Mouse (Mus musculus) urinary bladder, postnatal 36 days (tissue): ENCODE measurements at regions not wholly inside any gene's neighbourhood (a gene's known extent, or its start where the extent isn't known, plus 50 kb on each side); places are given as distances from the start of the nearest gene placed in this dataset.

Experiments used
- DNase-seq, 2 experiments: peaks; one replicate each; pipeline ENCODE4 v3.0.0; 2022; ENCODE audit warnings: low spot score in 2 of 2, mixed read lengths in 1 of 2

- peak; percentile 31 to 34 for DNase-seq
Measured at GRCm38 (mm10) chr17:62415152-62415551, 466.0 kb downstream of the Efna5 start.

DNA sequence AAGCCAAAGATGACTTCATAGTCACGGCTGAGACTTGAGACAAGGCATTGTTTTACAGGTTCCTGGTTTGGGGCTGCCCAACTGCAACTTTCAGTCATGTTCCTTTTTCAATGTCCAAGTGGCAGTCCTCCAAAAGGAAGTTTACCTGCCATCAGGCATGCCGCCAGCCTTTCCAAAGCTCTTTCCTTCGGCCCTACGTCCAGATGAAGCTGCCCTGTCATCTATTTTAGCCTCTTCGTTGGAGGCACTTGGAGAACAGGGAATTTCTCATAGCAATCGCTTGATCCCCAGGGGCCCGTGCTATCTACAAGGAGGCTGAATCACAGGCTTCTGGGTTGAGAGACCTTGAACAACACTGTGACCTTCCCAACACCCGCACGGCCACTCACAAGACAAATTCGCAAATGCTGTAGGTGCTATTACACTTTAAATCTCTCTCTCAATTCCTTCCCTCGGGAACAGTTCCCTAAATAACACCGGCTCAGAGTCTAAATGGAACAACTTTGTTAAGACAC is 468.4 kb downstream of the Efna5 start:
- no peak for DNase-seq

DNA sequence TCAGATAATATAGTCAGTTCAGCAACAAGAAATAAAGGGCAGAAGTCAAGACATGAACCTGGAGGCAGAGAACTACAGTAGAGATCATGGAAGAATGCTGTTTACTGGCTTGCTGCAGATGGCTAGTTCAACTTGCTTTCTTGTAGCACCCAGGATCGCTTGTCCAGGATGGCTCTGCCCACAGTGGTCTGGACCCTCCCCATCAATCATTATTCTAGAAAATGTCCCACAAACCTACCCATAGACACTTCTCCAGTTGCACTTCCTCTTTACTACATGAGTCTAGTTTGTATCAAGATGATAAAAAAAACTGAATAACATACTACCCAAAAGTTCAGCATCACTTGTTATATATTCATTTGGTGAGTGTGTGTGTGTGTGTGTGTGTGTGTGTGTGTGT is 477.4 kb downstream of the Efna5 start:
- DNase-seq = no peak

- DNase-seq = no peak
Measured at GRCm38 (mm10) chr17:62393355-62394006, 487.6 kb downstream of the Efna5 start.

- no peak for DNase-seq
Measured at GRCm38 (mm10) chr17:62384053-62384452, 497.1 kb downstream of the Efna5 start.

DNA sequence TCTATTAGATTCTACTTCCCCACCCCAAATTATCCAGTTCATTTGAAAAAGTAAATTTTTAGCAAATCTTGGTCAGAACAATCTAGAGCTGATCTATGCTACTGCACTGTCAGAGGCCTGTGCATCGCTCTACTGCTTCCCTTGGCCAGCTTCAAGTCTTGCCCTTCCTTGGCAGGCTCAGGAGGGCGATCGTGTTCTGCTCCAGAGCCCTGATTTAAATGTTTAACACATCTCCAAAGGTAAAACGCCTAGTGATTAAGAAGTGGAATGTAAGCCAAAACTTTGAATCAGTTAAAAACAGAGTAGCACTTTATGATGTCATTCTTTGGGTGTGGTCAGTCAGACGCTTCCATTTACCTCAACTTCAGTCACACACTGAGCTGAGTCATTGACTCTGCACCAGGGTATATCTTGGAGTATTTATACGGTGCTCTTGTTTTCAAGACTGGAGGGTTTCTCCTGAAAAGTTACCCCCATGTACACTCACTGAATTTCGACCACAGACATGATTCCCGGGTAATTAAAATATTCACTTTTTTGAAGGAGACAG is 502.2 kb downstream of the Efna5 start:
- DNase-seq = no peak

DNA sequence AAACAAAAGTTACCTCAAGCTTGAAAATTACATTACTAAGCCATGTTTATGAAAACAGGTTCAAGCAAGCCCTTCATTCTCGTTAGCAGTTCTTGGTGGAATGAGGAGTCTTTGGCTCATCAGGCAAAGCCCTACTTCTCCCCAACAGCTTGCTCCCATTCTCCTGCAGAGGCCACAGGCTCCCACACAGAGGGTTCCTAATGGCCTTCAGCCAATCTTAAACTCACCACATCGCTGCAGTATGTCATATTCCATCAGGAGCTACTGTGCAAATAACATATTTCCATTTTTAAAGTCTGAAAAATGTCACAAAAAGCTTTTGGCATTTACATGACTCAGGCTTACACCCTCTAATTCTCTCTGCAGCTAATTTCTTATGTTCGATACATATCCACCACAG is 512.0 kb downstream of the Efna5 start:
- DNase-seq = no peak

DNA sequence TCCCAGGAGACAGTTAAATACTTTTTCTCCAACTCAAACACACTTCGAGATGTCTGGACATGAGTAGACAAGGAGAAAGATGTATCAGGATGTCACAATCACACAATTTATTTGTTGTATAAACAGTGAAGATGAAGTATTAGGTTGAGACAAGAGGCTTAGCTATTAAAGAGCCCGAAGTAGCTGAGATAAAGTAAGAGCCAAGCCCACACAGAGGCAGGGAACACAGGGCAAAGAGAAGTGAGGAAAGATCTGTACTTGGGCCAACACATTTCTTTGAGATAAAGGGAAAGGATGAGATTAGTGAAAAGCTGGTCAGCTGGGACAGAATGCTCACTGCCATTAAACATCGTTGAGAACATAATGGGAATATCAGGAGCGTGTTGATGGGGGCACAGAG is 513.2 kb downstream of the Efna5 start:
- no peak for DNase-seq

GRCm38 (mm10) chr17:62358323-62358722 is 522.8 kb downstream of the Efna5 start:
- no peak for DNase-seq

DNA sequence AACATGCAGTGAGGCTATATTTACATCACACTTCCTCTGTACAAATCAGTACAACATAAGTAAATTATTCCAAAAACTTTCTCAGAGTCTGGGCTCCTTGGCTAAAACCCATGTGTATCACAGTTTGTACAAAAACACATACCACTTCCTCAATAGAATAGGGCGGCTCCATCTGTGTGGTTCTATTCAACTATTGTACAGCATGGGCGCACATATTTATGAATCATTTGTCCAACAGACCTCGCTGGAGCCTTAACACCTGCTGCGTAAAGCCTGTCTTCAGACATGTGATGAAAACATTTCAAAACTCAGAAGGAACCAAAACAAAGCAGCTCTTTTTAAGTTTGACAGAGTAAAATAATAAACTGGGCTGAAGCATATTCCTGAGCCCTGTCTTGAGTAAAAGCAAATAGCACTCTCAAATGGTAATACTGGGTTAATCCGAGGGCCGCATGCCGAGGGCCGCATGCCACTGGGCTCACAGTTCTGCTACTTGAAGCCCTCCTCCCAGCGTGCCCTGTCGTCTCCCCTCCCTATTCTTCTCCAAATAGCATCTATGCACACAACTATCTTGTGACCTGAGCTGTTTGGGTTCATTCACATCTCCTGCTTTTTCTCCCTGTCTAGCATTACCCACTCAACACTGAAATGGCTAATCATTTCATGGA is 543.1 kb downstream of the Efna5 start:
- DNase-seq = no peak

- DNase-seq = no peak
Measured at GRCm38 (mm10) chr17:62330226-62330625, 550.9 kb downstream of the Efna5 start.

- no peak for DNase-seq
Measured at GRCm38 (mm10) chr17:62326844-62327243, 554.3 kb downstream of the Efna5 start.

DNA sequence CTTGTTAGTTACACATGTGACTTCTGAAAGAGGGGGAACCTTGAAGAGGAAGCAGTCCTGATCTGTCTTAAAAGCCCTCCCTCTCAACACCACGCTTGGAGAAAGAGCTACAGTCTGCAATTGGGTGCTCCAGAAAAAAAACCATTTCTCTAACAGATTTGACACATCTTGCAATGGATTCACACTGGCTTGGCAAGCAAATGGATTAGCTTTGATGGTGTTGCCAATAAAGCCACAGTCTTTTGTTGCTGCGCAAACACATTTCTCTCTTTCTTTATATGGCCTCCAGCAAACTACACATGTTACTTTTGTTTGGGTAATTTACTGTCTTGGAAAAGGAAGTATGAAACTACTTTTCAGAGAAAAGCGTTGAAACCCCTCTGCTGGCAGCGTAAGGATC is 562.1 kb downstream of the Efna5 start:
- no peak for DNase-seq

GRCm38 (mm10) chr17:62310059-62310458 is 571.1 kb downstream of the Efna5 start:
- no peak for DNase-seq

GRCm38 (mm10) chr17:62307111-62307510 is 574.0 kb downstream of the Efna5 start:
- DNase-seq = no peak

DNA sequence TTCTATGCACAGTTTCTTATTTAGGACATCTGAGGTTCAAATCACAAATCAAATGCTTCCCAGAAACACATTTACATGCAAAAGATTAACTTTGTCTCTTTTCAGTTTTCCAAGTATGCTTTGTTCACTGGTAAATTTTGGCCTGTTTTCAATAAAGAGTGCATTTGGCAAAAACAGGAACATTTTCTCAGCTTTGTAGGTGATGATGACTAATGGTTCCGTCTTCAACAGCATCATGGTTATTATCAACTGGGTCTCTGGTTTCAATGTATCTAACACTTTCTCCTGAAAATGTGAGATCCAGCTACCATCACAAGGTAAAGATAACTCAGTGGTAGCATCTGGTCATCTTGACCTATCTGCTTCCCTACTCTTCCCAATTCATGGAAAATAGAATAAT is 574.6 kb downstream of the Efna5 start:
- no peak for DNase-seq

GRCm38 (mm10) chr17:62305140-62305539 is 576.0 kb downstream of the Efna5 start:
- DNase-seq = no peak

DNA sequence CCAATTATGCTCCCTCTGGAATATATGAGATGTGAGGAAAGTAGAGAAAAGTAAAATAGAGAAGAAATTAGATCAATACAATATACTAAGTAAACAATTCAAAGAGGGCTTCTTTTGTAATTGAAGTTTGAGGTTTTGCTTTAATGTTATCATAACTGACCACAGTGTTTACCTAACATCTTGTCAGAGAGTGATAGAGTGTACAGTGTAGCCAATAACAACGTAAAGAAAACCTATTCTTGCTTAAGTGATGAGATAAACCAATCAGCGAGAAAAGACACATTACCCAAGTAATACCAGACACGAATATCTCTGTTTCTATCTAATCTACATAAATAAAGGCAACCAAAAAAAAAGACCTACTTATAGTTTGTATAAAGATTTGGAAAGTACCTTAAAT is 577.0 kb downstream of the Efna5 start:
- DNase-seq = no peak

DNA sequence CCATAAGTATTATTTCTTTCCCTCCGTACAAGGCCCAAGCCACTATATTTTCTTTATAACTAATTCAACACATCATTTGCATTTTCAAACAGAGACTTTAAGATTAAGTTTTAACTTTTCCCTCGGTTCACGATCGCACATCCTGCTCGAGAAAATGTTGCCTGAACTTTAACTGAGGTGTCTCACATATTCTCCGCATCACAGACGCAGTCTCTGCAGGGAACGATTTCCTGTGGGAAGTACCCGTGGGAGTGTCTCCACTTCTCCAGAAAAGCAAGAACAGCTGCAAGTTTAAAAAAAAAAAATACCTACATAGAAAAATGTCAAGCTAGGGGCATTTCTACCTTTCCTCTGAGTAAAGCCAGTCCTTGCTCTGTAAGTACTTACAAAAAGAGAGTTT is 581.2 kb downstream of the Efna5 start:
- DNase-seq = no peak

DNA sequence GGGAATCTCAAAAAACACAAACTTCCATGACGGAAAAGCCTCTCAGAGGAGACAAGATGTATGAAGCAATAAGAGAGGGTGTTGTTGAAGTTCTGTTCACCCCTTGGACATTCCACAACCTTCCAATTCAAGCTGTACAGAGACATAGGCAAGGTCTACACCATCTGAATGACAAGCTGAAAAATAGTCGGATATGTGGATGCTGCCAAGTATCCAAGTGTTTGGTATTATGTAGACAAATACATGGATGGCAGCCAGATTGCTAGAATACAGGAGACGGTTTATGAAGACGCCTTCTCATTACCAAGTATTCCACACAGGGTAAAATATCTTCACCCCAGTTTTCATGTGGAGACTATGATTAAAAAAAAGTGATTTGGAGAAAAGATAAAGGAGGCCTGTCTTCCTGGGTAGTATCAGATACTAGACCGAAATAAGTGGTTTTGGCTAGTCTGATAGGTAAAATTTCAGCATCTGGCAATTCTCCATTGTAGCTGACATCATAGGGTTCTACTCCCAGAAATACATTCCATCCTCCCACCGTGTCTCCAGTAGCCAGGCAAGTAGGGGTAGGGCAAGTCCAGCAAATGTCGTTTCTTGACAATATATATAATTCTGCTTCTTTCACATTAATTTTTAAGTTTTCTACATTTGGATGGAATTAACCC is 583.6 kb downstream of the Efna5 start:
- DNase-seq = no peak

DNA sequence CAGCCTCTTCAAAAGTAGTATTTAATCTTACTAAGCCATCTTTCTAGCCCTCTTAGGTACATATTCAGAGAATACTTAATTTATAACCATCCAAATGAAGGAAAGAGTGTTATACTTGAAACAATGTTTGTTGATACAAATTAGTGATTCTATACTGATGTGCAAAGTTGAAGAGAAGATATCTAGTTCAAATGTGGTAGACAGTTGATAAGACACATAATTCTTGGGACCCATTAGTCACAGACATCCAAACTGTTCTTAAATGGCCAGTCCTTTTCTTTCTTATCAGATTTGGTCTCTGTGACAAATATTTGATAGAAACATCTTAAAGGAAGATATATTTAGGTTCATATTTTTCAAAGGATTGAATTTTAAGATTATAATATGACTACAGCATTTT is 585.7 kb downstream of the Efna5 start:
- DNase-seq = no peak

- no peak for DNase-seq
Measured at GRCm38 (mm10) chr17:62292703-62293102, 588.4 kb downstream of the Efna5 start.

- no peak for DNase-seq
Measured at GRCm38 (mm10) chr17:62287666-62288065, 593.5 kb downstream of the Efna5 start.
